Mouse (Mus musculus): ENCODE data around the gene Best3. TPM values are rescaled to one million over a fixed set of nuclear protein-coding genes. Genes with fewer than 3 reads are reported as not detected.
A peak's percentile ranks its signal among the peaks of the same experiment; 100 is the strongest.

Gene Best3
- total RNA-seq (2015): not detected in 2 replicates
- total RNA-seq (2017): not detected in 2 replicates

DNA sequence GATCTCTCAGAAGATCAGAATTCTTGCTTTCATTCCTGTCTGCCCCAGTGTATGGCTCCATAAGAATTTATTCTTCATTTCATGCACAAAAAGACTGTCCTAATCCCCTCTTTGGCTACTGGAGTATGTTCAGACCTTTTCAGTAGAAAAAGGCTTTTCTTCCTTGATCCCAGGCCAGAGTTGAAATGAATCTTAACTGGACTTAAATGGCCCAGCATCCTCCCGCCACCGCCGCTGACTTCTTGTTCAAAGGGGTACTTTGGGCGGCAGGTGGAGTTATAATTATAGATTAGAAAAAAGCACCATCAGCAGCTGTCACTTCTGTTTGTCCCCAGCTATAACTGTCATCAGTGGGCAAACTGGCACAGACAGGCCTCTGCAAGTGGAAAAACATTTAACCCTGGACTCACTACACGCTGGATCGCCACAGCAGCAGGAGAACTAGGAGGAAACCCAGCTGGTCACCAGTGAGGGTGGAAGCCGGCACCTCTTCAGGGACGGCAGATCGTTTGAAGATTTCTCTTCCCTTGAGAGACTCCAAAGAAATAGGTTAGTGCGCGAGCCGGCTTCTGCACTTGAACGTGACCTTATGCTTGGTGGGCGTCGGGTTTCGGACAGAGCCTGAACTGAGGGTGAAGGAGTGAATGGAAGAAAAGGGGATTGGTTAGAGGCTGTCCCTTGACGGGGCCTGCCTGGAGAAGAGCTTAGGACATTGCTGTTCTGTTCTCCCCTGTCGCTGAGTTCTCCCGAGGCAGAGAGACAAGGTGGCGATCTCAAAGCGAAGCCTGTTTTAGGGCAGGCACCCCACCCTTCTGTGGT is at the start of gene Best3:
Best3 (plus strand) TSS at position 51 of the 819 bp plus-strand sequence.
- no peak for ATAC-seq (replicated peaks; ENCODE audit: poor library complexity)

DNA sequence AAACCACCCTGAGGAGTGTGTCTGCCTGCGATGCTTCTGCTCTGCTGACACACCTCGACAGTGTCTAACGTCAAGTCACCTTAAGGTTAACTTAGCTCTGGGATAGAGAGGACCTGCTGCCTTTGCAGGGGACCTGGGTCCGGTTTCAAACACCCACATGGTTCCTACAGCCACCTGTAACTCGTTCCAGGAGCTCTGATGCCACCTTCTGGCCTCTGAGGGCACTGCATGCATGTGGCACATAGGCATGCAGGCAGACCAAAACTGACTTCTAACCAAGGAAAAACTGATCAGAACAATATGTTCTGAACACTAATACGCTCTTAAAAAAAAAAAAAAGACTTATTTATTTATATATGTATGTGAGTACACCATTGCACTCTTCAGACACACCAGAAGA is 43.1 kb upstream of the Best3 start:
- ATAC-seq (replicated peaks; ENCODE audit: poor library complexity): peak; percentile 73

DNA sequence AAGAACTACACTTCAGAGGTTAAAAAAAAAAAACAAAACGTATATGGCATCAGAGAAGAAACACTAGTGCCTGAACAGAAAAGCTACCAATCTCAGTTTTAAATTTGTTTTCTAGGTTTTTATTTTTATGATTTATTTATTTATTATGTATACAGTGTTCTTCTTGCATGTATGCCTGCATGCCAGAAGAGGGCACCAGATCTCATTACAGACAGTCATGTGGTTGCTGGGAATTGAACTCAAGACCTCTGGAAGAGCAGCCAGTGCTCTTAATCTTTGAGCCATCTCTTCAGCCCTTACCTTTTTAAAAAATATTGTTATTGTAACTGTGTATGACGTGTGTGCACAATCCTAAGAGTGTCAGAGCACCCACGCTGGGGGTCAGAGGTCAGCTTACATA is 42.0 kb upstream of the Best3 start:
- ATAC-seq (replicated peaks; ENCODE audit: poor library complexity): no peak

DNA sequence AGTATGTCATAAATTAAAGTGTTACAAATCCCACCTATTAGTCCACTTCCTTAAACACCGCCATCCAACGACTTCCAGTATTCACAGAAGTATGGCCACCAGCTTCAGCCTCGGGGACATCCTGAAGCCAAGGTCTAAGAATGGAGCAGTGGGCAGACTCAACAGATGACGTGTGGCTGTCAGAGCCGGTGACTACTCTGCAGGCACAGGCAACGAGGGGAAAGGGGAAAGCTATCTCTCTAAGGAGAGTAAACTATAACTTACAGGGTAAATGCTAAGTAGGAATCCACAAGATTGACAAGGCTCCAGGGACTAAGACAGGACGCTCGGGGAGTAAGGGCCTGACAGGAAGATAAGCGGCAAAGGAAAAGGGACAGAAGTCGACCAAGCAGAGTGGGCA is 41.2 kb upstream of the Best3 start:
- ATAC-seq (replicated peaks; ENCODE audit: poor library complexity): no peak

DNA sequence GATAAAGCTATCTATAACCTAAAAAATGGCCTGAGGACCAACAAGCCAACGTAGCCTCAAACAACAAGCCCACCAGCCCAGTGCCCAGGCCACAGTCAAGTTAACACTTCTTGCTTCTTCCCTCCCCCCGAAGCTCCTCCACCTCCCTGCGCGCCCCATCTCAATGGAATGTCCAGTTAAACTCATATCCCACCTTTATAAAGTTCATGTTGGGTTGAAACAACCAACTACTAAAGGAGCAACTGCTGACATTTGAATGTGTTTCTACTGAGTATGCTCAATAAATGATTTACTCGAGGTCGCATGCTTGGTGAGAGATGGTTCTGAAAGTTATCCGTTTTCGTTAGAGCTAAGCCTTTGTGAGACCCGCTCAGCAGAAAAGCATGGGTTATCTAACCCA is 37.7 kb upstream of the Best3 start:
- no peak for ATAC-seq (replicated peaks; ENCODE audit: poor library complexity)

DNA sequence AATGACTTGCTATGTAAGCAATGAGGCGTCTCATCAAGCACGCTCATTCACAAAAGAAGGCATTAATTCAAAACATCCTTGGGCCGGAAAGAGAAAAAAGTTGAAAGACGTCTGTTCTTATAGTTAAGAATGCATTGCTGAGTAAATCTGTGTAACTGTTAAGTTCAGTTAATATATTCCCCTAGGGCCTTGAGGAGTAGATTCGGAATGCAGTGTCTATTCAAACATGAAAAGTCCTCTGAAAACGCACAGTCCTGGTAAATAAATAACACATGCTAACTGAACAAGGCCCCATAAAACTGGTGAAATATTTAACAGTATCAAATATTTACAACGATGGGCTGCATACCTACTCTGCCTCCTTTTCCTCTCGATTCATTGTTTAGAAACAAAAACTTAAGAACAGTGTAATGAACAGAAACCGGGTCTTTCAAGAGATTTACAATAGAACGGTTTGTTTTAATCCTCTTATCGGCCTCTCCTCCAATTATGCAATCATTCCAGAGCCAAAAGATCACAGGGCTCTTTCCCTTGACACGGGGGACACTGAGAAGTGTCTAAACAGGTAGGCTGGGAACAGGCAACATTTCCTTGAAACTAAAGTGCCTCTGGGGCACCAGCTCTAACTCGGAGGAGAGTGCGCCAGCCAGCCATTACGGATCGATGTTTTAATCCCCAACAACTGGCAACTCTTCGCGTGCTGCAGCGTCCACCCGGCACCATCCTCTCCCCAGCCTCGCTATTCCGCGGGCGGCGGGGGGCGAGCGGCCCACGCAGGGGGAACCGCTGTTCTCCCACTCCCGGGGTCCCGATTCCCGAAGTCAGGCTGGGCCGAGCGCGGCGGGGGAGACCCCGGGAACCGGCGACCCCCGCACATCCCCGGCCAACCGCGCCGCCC is 36.8 kb upstream of the Best3 start:
- ATAC-seq (replicated peaks; ENCODE audit: poor library complexity): peak; percentile 17

DNA sequence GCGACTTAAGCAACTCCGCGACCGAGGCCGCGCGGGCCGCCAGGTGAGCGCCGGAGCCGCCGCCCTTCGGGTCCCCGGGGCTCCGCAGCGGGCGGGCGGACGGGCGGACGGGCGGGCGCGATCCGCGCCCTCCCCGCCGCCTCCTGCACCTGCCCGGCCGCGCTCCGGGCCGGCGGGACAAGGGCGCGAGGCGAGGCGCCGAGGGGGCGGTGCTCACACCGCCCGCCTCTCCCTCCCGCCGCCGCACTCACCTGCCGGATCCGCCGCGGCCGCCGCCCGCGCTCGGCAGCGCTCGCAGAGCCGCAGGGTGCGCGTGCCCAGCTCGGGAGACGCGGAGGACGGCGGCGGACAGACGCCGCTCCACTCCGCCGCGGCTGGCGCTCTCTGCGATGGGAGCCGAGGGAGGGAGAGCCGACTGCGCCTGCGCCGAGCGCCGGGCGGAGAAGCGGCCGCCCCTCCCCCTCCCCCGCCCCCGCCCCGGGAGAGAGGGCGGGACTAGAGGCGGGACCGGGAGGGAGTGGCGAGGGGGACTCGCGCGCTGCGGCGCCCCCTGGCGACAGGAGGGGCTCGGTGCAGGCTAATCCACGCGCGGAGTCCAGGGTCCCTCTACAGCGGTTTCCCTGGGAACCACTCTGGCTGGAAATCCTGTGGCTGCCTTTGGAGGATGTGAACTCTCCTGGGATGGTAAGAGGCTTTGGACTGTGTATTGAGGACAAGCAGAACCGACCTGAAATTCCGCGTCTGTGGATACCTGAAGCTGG is 35.9 kb upstream of the Best3 start, which contains the start of gene Rab3ip:
Rab3ip (minus strand) TSS at position 761 of the 761 bp plus-strand sequence.
- peak; percentile 98 for ATAC-seq (replicated peaks; ENCODE audit: poor library complexity)

DNA sequence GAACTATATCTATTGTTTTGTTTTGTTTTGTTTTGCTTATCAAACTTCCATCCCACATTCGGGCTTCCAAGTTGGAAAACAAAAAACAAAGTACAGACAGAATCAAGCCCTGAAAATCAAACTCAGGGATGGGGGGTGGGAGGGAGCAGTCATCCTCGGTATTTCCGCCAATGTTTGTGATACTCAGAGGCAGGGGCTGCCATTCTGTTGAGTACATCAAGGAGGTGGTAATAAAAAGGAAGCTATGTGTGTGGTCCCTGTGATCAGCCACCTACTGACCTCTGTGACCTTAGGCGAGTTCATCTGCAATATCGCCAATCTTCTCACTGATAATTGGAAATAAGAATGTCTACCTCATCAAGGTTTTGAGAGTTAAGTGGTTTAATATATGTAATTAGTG is 35.2 kb upstream of the Best3 start:
- 0 out of 2 replicates have a peak, but pooled peaks have one; percentile 13 for ATAC-seq (replicated peaks; ENCODE audit: poor library complexity)

DNA sequence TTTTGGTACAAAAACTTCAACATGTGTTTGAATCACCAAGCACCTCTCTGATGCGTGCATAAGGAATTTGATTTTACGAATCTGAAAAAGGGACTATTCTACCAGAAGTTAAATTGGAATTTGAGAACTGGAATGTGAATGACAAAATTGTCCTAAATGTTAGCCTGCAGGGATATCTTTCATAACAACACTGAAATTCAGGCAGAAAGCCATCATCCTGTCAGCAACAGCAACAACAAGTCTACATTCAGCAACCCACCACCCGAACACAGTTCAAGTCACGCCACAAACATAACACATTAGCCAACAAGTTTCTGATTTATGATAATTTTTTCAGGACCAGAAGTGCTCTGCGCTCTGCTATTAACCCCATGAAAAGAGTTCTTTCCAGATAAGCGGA is 30.9 kb upstream of the Best3 start:
- no peak for ATAC-seq (replicated peaks; ENCODE audit: poor library complexity)

DNA sequence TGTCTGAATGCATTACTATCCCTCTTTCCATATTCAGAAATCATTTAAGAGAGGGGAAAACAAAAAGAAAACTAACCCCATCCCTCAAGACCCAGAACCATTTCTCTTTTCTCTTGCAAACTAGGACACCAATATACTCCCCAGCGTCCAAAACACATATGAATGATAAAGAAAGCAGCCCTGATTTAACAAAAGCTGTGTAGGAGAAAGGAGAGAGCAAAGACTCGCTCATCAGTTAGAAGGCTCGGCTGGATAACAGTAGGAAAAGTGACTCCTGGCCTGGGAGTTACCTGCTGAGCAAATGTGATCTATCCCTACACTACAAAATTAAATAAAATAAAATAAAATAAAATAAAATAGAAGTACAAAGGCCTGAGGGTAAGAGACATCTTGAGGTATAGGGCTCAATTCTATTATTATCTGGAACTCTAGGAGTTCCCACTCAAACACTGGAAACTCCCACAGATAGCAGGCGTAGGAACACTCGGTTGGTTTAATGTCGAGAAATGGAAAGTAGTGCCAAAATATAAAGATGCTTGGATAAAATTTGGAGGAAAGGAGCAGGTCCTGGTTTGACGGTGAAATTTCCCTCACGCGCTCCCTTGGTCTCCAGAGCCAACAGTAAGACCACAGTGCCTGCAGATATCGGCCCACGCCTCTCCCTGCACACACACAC is 29.5 kb upstream of the Best3 start:
- ATAC-seq (replicated peaks; ENCODE audit: poor library complexity): no peak

DNA sequence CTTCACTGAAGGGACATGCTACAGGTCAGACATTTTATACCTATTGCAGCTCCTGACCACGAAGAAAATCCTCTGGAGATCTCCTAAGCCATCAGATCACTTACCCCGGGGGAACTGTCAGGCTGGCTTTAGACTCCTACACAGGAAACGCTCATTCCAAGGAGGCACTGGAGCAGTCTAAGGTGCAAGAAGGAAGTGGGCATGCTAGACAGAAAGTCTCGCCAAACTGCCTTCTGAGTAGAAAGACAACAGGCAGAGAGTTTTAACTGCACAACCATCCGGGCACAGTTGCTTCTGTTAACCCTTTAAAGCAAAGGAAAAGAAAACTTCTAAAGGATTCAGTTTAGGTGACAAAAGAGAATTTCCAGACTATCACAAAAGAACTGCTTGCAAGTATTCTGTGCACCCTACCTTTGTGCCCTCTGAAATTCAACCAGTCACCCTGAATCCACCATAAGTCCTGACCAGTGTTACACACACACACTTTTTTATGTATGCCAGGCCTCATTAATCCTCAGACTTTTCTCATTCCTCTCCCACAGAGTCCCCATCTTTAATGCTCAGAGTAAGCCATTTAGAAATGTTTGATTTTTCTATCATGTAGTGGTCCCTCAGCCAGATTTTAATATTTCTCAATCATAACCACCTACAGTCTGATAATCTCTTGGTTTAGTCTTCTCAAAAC is 28.1 kb upstream of the Best3 start:
- ATAC-seq (replicated peaks; ENCODE audit: poor library complexity): no peak

DNA sequence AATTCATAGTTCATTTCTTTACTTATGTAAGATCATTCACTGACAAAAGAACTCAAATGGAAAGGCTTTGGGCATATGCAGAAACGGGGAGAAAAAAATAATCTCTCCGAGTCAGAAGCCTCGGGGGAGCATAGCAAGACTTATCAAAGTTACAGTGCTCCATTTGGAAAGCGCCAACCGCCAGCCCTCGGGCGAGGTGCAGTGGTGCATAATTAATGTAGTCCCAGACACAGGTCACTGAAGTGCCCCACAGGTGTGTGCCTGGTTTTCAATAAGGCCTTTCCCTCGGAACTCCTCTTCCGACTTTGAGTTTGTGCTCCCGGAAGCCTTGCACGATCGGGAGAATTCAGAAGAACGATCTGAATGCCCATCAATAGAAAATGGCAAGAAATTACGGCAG is 24.0 kb upstream of the Best3 start:
- no peak for ATAC-seq (replicated peaks; ENCODE audit: poor library complexity)

DNA sequence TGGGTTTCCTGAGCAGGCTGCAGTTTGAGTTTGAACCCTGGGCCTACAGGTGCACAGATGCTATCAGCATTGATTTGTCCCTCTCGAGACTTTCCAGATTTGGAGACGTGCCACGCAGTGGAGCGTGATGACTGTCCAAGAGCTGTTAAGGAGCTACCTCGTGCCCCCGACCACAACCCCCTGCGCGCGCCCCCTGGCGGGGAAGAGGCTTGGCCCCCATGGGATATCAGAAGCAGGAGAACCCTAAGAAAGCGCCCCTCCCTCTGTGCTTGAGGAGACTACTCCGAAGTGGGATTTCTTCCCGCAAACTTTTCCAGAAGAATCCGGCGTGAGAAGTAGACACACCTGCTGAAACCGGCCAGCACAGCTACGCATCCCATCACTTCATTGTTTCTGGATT is 23.3 kb upstream of the Best3 start:
- no peak for ATAC-seq (replicated peaks; ENCODE audit: poor library complexity)

DNA sequence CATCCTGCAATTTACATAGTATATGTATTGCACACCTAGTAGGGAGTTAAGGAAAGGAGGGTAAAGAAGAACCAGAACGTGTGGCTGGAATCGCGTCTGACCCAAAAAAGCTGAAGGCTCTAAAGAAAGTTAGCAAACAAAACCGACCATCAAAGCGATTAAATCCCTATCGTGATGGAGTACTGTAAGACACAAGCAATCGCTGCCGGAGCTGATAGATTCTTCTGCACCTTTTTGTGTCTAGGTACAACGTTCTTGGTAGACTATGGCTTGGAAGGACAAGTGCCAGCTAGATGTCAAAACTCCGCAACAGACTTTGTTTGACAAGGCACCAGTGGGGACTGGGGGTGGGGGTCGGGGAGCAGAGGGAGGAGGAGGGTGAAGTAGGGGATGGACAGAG is 22.0 kb upstream of the Best3 start:
- no peak for ATAC-seq (replicated peaks; ENCODE audit: poor library complexity)

DNA sequence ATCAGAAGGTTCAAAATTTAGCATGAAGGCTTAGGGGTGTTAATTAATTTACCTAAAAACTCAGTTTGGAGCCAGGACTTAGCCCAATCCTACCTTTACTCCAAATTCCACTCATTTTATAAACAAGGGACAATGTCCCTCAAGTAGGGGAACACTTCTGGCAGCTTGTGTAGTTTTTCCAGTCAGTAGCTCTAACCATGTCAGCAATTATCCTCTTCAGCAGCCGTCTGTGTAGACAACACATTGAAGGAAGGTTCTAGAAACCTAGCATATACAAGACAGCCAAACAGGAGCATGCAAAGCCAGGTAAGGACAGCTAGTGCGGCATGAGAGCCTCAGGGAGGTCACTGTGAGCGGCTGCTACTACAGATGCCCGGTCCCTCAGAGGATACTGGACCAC is 21.5 kb upstream of the Best3 start:
- ATAC-seq (replicated peaks; ENCODE audit: poor library complexity): no peak

DNA sequence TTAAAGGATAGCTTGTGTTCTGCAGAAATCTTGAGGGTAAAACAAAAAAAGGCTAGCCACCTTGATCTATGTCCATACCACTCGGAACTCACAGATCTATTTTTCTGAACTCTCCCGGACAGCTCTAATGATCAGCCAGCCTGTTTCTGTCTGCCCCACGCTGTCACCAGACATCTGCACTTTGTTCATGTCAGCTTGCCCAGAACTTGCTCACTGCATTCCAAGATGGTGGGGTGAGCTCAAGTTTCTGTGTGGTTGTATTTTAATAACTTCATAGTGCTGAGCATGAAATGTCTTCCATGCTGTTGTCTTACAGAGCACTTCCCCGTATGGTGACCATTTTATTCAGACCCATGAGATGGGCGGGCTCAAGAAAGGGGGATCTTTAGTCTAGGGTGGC is 20.8 kb upstream of the Best3 start:
- ATAC-seq (replicated peaks; ENCODE audit: poor library complexity): no peak

DNA sequence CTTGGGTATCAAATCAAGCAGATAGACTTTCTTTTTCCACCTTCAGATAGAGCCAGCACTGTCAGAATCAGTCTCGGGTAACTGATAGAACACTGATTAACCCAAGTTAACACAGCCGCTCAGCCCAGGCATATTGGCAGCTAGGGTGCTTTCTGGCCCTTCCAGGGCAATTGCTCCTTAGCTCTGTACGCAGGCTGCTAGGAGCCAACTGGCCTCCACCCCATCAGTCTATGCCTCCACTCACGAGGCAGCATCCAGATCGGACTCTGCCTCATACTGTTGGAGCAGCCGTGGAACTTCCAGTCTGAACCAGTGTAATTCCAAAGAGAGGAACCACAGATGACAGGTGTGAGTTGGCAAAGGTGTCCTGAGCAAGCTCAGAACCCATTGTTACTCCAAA is 20.0 kb upstream of the Best3 start:
- no peak for ATAC-seq (replicated peaks; ENCODE audit: poor library complexity)

DNA sequence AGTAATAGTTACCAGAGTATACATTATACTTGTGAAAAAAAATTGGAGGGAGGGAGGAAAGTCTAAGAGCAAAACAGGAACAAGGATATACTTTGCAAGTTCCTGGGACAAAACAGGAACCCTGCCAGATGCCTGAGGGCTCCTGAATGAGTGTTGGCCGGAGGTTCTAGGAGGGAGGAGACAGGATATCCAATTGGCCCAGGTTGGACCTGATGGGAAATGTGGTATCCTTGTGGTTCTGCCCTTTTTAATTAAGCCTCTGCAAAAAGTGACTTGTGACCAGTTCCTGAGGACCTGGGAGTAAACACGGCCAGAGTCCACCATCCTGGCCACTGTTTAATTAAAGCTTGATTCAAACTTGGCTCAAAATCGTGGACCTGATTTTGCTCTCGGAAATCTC is 17.4 kb upstream of the Best3 start:
- no peak for ATAC-seq (replicated peaks; ENCODE audit: poor library complexity)

DNA sequence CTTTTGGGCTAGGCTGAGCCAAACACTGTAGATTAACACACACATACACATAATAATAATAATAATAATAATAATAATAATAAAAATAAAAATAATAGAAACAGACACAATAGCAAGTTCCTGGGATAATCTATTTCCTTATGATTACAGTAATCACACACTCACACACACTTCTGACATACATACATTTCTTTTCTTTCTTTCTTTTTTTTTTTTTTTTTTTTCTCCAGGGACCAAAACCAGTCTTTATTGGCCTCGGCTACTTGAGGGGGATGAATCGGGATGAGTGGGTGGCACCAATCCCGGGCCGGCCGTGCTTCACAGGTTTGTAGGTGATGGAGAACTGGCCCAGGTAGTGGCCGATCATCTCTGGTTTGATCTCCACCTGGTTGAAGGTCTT is 13.6 kb upstream of the Best3 start, which contains the start of gene Gm10271:
Gm10271 (minus strand) TSS at position 101 of the 400 bp plus-strand sequence.
- ATAC-seq (replicated peaks; ENCODE audit: poor library complexity): no peak

DNA sequence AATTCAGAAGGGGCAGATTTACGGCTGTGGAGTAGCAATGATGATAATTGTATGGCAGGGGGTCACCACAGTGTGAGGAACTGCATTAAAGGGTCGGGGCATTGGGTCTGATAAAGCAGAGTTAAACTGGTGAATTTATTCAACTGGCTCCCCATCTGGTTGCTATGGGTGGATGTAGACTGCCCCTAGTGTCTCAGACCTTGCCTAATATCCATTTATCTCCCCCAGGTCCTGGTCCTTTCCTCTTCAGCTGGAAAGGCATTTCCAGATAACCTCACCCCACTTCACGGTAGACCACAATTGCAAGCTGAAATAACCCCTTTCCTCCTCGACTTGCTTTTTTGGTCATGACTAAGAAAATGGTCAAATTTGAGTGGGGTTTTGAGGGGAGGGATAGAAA is 8.7 kb upstream of the Best3 start:
- ATAC-seq (replicated peaks; ENCODE audit: poor library complexity): peak; percentile 53

Measured in megakaryocyte progenitor cell, adult 5-6 weeks (primary cell).